Mouse (Mus musculus) frontal cortex, postnatal 14 days (tissue): ENCODE results near the gene Midn.

Source experiments
- DNase-seq, 2 experiments: peaks; one replicate each; pipeline ENCODE4 v3.0.0; 2022; ENCODE audit warnings: low spot score in 2 of 2

The Midn gene

DNA sequence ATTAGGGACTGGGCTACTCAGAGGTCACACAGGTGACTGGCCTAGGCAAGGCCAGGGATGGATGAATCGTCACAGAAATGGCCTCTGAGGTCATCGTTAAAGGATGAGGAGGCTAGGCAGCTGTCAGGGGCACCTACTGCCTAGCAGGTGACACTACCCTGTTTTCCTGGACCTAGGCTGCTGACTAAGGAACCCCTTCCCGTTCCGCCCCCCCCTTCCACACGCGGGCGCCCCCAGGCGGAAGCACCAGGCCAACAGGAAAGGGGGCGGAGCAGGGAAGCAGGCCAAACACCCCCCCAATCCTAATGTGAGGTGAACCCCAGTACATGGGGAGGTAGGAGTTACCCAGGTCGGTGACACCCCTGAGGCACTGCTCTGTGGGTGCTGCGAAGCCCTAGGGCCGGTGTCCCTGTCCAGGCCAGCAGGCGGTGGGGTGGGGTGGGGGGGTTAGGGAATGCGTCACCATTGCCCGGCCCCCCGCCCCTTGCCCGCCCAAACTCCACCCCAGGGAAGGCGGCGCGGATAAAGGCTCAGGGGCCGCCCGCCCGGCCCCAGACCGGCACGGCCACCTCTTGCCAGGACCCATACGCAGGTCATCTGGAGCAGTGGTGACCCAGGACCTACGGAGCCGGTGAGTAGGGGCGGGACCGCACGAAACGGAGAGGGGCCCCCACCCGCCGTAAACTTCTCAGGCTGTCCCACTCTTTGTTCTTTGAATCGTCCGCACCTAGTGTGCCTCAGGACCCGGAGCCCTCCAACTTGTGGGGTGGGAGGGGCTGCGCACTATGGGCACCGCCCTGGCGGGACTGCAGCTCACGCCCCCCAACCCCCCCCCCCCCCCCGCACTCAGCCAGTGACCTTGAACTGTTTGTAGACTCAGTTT is at the start of gene Midn:
Gene Midn, plus strand, starts transcription at position 554 of the 883 bp plus-strand sequence.
- peak in 1 of 2 experiments; percentile 70 for DNase-seq

GRCm38 (mm10) chr10:80098630-80099029 is 49.4 kb upstream of the Midn start:
- DNase-seq: no peak

DNA sequence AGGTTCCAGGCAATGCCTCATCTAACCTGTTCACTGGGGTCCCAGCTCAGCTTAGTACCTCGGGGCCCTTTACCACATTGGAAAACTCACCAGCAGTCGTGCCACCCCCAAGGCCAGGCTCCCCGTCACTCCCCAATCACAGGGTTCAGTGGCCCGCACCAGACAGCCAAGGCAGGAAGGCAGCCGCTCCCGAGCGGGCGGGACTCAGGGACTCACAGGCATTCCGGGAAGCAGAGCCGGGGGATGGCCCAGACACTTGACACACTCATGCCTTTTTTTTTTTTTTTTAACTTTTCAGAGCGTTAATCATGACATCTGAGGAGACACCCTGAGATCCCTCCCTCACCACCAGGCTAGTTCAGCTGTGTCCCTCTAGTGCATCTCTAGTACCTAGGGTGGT is 47.1 kb upstream of the Midn start:
- DNase-seq: no peak

DNA sequence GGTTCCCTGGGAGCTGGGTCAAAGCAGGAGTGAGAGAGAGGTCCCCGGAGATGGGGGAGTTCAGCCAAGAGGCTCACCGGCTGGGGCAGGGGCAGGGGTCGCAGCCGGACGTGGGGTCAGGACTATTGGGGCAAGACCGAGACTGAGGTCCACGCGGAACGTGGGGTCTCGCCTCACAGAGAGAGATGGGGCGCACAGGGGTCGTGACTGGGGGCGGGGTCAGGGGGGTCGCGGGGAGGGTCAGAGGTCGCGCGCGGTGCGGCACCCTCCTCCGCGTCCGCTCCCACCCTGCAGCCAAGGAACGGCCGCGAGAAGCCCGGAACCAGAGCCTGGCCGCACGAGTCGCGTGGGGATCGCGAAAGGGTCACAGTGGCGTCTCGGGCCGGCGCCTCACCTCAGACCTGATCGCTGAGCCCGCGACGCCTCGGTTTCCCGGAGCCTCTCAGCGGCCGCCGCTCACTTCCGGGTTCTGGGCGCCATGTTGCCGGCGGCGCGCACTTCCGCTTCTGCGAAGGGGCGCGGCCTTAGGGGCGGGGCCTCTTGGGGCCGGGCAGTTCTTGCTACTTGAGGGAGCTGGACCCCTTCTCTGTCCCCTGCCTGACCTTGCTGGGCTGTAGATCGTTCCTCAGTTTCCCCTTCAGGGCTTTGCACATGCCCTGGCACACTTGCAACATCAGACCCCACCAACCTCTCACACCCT is 45.7 kb upstream of the Midn start:
- peak; percentile 56 to 69 for DNase-seq

- no peak for DNase-seq
Measured at GRCm38 (mm10) chr10:80103032-80103431, 45.0 kb upstream of the Midn start.

- DNase-seq: no peak
Measured at GRCm38 (mm10) chr10:80104181-80104580, 43.9 kb upstream of the Midn start.

DNA sequence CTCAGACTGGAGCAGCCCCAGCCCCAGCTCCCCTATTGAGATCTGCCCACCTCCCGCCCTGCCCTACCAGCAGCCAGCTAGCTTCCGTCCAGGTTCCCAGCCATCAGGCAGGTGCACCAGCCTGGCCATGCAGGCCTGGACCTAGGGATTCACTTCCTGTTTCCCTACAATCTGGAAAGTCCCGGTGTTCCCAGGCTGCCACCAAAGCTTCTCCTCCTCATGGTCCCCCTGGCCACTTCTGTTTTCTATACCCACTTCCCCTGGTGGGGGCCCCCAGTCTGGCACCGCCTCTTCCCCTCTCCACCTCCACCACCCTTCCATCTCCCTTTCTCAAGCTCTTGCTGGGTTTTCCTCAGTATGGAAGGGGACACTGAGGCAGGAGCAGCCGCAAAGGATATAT is 42.6 kb upstream of the Midn start, which contains the start of gene Sbno2:
Gene Sbno2, minus strand, starts transcription at position 112 of the 400 bp plus-strand sequence.
- DNase-seq: no peak

- no peak for DNase-seq
Measured at GRCm38 (mm10) chr10:80105926-80106325, 42.1 kb upstream of the Midn start.

GRCm38 (mm10) chr10:80107678-80108077 is 40.4 kb upstream of the Midn start:
- DNase-seq: no peak

- peak; percentile 76 to 78 for DNase-seq
Measured at GRCm38 (mm10) chr10:80114341-80115284, 33.5 kb upstream of the Midn start.

DNA sequence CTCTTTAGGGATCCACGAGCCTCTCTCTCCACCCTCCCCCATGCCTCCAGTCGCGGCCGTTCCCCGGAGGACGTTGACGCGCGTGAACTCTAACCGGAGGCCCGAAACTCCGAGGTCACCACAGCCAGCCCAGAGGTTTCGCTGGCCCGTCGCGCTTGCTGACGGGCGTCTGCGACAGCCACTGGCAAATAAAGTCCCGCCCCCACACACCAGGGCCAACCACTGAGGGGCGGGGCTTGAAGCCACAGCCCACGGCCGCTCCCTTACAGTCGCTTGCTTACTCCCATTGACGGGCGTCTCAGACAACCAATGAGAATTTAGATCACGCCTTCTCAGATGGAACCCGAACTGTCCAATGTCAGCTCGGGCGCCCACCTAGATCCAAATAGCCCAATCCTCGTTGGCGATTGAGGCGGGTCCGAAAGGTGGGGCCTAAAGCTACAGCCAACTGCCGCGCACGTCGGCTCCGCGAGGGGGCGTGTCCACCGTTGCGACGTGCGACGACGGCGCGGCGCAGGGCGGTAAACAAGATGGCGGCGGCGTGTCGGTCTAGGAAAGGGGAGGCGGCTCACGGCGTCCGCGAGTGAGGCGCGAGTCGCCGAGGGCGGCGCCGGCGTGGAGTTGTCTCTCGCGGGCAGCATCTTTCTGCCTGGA is 32.7 kb upstream of the Midn start, which contains the start of gene Stk11:
Gene Stk11, plus strand, starts transcription at position 514 of the 654 bp plus-strand sequence.
- peak; percentile 98 to 100 for DNase-seq

DNA sequence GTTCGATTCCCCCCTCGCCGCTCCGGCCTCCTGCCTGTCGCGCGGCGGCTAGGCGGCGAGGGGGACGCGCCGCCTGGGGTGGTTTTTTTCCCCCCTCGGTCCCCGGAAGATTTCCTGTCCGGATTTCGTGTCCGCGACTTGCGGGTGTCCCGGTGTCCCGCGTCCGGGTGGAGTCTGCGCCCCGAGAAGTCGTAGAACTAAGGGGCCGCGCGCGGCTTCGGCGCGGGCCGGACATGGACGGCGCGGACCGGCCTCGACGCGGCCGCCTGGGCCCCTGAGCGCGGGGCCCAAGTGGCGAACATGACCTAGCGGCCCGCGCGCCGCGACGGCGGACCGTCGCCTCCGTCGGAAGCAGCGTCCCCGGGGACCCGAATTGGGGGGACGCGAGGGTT is 32.1 kb upstream of the Midn start:
- no peak for DNase-seq

DNA sequence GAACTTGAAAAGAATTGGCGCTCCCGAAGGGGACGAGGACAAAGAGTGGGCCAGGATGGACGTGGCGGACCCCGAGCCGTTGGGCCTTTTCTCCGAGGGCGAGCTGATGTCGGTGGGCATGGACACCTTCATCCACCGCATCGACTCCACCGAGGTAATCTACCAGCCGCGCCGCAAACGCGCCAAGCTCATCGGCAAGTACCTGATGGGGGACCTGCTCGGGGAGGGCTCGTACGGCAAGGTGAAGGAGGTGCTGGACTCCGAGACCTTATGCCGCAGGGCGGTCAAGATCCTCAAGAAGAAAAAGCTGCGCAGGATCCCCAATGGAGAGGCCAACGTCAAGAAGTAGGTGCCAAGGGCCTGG is 31.5 kb upstream of the Midn start:
- DNase-seq: no peak

- no peak for DNase-seq
Measured at GRCm38 (mm10) chr10:80116927-80117691, 31.0 kb upstream of the Midn start.

- no peak for DNase-seq
Measured at GRCm38 (mm10) chr10:80117736-80118135, 30.3 kb upstream of the Midn start.

DNA sequence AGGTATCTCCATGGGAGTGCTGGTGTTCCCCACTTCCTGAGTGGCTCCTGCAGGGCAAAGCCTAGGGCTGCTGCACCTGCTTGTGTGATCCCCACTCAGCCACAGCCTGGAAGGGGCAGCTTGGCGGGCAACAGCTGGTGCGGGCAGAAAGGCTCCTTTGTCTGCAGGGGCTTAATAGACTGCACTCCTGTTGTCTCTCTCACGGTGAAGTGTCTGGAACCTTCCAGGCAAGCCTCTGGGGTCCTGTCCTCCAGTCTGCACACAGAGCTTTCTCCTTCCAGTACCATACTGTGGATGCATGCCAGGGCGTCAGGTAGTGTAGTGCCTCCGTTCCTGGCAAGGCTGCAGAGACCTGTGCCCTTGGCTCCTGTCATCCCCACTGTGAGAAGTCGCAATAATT is 29.5 kb upstream of the Midn start:
- DNase-seq: no peak

DNA sequence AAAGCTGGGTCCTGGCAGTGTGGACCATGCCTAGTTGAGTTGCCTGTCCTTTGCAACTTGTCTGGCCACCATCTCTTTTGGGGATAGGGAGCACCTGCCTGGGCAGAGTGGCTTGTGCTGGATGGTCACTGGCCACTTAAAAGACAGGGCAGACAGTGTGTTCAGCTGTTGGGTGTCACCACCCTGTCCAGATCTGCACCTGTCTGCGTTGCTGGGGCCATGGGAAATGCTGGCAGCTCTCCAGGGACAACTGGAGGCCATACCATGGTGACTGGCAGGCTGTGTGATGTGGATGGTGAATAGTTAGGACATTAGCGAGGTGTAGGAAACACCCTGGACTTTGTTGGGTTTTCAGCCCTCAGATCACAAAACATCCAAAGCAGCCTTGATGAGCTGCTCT is 27.9 kb upstream of the Midn start:
- DNase-seq: no peak

GRCm38 (mm10) chr10:80121639-80122038 is 26.4 kb upstream of the Midn start:
- no peak for DNase-seq

GRCm38 (mm10) chr10:80123932-80124562 is 24.0 kb upstream of the Midn start:
- no peak for DNase-seq

DNA sequence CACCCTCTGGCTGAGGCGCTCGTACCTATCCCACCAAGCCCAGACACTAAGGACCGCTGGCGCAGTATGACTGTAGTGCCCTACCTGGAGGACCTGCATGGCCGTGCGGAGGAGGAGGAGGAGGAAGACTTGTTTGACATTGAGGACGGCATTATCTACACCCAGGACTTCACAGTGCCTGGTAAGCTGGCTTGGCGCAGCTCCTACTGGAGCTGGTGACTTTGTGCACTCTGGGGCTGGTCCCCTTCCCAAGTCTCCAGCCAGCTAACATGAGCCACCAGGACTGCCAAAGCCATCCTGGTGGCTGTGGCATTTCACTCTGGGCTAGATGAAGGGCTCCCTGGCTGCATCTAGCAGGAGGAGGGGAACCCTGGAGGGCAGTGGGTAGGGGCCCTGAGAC is 20.2 kb upstream of the Midn start:
- DNase-seq: no peak
